Mouse (Mus musculus): ENCODE results near the gene Fam196b.

DNA sequence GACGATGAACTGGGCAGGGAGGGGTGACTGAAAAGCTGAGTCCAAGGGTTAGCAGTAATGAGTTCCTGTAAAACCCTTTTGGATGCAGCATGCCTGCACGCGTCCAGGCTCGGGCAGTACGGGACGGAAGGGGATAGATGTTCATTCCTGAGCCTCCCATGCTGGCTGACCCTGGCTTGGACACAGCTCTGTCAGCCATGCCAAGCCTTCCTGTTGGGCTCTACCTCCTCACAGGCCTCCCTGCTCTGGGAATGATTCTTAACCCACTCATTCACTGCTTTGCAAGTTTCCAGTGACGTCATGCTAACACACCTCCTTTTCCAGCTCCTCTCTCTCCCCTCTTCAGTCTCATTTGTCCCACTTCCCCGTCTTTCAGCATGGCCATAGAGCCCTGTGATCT lies 9.0 kb downstream of the Fam196b start:
- no peak for TF ChIP-seq CTCF (IDR thresholded peaks at IDR 0.05; ENCODE audit: low read depth, low read length)
- no peak for TF ChIP-seq POLR2A (IDR thresholded peaks at IDR 0.05; ENCODE audit: extremely low read depth, insufficient read depth, low read length)

All from liver, adult 2 months (tissue).